Mouse (Mus musculus): ENCODE measurements around the gene Gm3839. TPM values are rescaled to one million over a fixed set of nuclear protein-coding genes. Genes with fewer than 3 reads are reported as not detected.
"Not testable (repeated sequence)": the region's sequence is repeated elsewhere in the genome, so short reads cannot be mapped to it uniquely, and the experiment has no call there.

The Gm3839 gene
- 1.4 and 1.9 TPM in 2 replicates for polyA plus RNA-seq (2015; fragmentation: Nextera tagmentation; extraction: Ambion mirVana)

DNA sequence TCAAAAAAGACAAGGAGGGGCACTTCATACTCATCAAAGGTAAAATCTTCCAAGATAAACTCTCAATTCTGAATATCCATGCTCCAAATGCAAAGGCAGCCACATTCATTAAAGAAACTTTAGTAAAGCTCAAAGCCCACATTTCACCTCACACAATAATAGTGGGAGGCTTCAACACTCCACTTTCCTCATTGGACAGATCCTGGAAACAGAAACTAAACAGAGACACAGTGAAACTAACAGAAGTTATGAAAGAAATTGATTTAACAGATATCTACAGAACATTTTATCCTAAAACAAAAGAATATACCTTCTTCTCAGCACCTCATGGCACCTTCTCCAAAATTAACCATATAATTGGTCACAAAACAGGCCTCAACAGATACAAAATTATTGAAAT, at the start of gene Gm3839:
Gm3839 (minus strand) TSS at position 101 of the 400 bp plus-strand sequence.
- not testable (repeated sequence) for ATAC-seq; H3K9me3 ChIP-seq; H3K9ac ChIP-seq; H3K4me1 ChIP-seq (replicated peaks); H3K27me3 ChIP-seq (replicated peaks); H3K27ac ChIP-seq; H3K36me3 ChIP-seq; H3K4me3 ChIP-seq (replicated peaks); H3K4me2 ChIP-seq (replicated peaks)

DNA sequence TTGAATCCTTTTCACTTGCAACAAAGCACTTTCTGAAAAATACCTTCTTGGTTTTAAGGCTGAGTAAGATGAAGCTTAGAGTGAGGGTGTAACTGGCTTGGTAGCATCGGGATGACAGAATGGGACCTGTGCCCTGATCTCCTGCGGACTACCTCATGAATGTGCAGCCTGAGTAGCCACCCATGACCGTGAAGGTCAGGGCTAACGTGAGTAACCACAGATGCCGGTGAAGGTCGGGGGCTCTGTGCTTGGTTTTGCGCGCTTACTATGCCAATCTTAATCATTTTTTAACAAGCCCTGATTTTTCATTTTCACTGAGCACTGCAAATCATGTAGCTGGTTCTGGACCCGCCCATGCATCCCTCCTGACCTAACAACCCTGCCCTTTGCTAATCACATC, 49.1 kb upstream of the Gm3839 start:
- Histone ChIP-seq H3K4me3 (replicated peaks) (no peak overlapping the region), H3K4me2 (replicated peaks) (no peak overlapping the region), H3K9ac (no peak overlapping the region), H3K4me1 (replicated peaks) (no peaks in the 10 kb centered on the region), H3K27ac (no peak overlapping the region), H3K36me3 (no peaks in the 10 kb centered on the region), H3K27me3 (replicated peaks) (no peaks in the 10 kb centered on the region), H3K9me3 (no peaks in the 10 kb centered on the region)
- 88% methylated on average over 9 of the region's 9 CpGs for WGBS
- no peak for ATAC-seq

DNA sequence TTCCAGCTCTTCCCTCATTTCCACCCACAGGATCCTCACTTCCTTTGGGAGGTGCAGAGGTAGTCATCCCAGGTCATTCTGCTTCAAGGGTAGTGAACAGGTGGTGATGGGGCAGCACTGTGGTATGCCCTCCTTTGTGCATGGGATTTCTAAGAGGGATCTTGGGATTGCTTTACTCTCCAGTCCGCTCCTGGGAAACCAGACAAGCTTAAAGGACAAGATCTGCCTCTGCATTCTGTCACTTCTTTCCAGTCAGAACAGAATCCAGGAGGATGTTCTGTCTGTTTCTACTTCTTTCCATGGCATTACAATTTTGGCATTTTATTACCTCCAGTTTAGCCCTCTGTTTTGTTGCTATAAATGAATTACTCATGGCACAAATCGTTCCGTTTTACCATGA, 21.3 kb upstream of the Gm3839 start:
- Histone ChIP-seq H3K4me2 (replicated peaks) (no peak overlapping the region), H3K9me3 (no peaks in the 10 kb centered on the region), H3K9ac (no peak overlapping the region), H3K27me3 (replicated peaks) (no peaks in the 10 kb centered on the region), H3K4me1 (replicated peaks) (no peaks in the 10 kb centered on the region), H3K36me3 (no peaks in the 10 kb centered on the region), H3K27ac (no peak overlapping the region), H3K4me3 (replicated peaks) (no peak overlapping the region)
- WGBS: 86% methylated on average over 3 of the region's 3 CpGs
- ATAC-seq: no peak

DNA sequence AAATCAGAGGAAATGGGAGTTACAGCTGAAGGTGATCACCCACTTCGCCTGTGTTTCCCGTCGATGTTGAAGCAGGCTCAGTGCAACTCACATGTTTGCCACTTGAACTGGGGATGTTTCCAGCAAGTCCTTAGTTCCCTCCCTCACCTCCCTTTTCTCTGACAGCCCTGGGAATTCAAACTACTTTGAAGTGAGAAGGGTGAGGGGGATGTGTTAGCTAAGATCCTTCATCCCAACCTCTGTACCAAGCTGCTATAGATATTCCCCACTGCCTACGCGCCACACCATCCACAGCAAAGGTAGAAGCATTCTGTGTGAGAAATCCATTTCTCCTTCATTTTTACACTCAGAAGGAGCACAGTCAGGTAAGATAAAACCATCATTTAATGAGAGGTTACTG, 18.7 kb upstream of the Gm3839 start:
- WGBS: 75% methylated on average over 5 of the region's 5 CpGs
- no peak overlapping the region for H3K4me2 ChIP-seq (replicated peaks)
- H3K4me3 ChIP-seq (replicated peaks): no peak overlapping the region
- H3K9me3 ChIP-seq: no peaks in the 10 kb centered on the region
- ATAC-seq: no peak
- H3K9ac ChIP-seq: no peak overlapping the region
- no peak overlapping the region for H3K27ac ChIP-seq
- no peaks in the 10 kb centered on the region for H3K27me3 ChIP-seq (replicated peaks)
- no peaks in the 10 kb centered on the region for H3K36me3 ChIP-seq
- no peaks in the 10 kb centered on the region for H3K4me1 ChIP-seq (replicated peaks)

DNA sequence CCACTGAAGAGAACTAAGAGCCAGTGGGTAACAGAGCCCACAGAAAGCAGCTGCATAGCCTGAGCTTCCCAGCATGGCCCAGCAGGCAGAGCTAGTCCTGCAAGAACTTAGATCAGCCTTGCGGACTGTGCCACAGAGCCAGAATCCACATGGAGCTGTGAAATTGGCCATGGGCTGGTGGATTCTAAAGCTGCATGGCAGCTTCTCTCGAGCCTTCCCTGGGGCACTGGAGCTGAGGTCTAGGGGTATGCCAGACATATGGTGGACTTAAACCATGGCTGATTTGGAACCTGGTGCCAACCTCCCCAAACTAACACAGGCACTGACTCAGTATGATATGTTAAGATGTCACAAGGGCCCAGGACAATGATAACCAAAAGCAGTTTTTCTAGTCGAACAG, 10.4 kb downstream of the Gm3839 start:
- H3K27ac ChIP-seq: no peak overlapping the region
- 83% methylated on average over 3 of the region's 3 CpGs for WGBS
- H3K4me2 ChIP-seq (replicated peaks): no peak overlapping the region
- no peaks in the 10 kb centered on the region for H3K36me3 ChIP-seq
- no peaks in the 10 kb centered on the region for H3K27me3 ChIP-seq (replicated peaks)
- no peak overlapping the region for H3K9ac ChIP-seq
- ATAC-seq: no peak
- no peaks in the 10 kb centered on the region for H3K4me1 ChIP-seq (replicated peaks)
- no peak overlapping the region for H3K4me3 ChIP-seq (replicated peaks)
- no peaks in the 10 kb centered on the region for H3K9me3 ChIP-seq

DNA sequence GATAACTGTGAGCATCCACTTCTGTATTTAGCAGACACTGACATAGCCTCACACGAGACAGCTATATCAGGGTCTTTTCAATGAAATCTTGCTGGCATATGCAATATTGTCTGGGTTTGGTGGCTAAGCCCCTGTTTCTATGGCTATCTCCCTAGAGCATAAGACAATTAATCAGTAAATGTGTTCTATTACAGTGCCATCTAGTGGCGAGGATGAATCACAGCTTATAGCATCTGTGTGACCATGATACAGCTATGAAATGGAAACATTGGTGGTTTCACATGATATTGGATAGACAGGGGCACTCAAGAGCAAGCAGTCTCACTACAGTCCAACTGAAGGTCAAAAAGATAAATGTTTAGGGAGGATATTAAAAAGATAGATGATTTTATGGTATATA, 26.5 kb downstream of the Gm3839 start:
- no peak for ATAC-seq
- H3K4me2 ChIP-seq (replicated peaks): no peak overlapping the region
- H3K27ac ChIP-seq: no peak overlapping the region
- no peaks in the 10 kb centered on the region for H3K27me3 ChIP-seq (replicated peaks)
- H3K4me1 ChIP-seq (replicated peaks): no peaks in the 10 kb centered on the region
- H3K9me3 ChIP-seq: no peaks in the 10 kb centered on the region
- WGBS: 47% methylated on average over 2 of the region's 2 CpGs
- no peaks in the 10 kb centered on the region for H3K36me3 ChIP-seq
- no peak overlapping the region for H3K4me3 ChIP-seq (replicated peaks)
- H3K9ac ChIP-seq: no peak overlapping the region

DNA sequence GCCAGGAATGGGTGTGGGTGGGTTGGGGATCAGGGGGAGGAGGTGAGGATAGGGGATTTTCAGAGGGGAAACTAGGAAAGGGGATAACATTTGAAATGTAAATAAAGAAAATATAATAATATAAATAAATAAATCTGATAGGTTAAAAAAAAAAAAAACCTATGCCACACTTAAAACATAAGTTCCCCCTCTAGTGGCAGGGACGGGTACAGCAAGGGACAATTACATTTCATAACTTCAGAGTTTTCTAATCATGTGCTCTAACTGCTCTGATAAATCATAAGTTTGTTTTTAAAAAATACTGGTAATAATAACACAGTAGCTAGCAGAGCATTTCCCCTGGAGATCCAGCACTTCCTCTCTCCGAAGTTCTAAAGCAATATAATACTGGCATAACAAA, 49.4 kb downstream of the Gm3839 start:
- no peaks in the 10 kb centered on the region for H3K9me3 ChIP-seq
- H3K4me2 ChIP-seq (replicated peaks): no peak overlapping the region
- no peak overlapping the region for H3K9ac ChIP-seq
- no peak for ATAC-seq
- no peaks in the 10 kb centered on the region for H3K36me3 ChIP-seq
- no peak overlapping the region for H3K4me3 ChIP-seq (replicated peaks)
- H3K27me3 ChIP-seq (replicated peaks): no peaks in the 10 kb centered on the region
- WGBS: 33% methylated on average over 2 of the region's 2 CpGs
- H3K27ac ChIP-seq: no peak overlapping the region
- H3K4me1 ChIP-seq (replicated peaks): no peaks in the 10 kb centered on the region

DNA sequence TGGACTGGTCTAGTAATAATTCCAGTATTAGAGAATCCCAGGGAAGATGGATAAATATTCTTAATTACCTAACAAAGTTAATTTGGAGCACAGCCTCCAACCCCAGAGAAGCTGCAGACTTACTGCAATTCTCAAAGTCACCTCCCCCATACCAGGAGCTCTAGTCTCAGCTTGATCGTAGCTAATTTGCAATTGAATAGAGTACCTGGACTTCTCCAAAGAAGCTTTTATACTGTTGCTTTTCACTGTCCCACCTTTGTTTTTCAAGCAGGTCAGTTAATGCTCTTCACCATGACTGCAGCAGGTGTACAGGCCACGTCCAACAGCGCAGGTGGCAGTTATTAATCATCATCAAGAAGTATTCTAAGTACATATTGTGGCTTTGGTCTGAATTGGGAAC, 68.6 kb downstream of the Gm3839 start:
- WGBS: 88% methylated on average over 3 of the region's 3 CpGs
- not testable (repeated sequence) for H3K4me1 ChIP-seq (replicated peaks); H3K9ac ChIP-seq; H3K9me3 ChIP-seq; ATAC-seq; H3K4me3 ChIP-seq (replicated peaks); H3K27ac ChIP-seq; H3K4me2 ChIP-seq (replicated peaks); H3K27me3 ChIP-seq (replicated peaks); H3K36me3 ChIP-seq

DNA sequence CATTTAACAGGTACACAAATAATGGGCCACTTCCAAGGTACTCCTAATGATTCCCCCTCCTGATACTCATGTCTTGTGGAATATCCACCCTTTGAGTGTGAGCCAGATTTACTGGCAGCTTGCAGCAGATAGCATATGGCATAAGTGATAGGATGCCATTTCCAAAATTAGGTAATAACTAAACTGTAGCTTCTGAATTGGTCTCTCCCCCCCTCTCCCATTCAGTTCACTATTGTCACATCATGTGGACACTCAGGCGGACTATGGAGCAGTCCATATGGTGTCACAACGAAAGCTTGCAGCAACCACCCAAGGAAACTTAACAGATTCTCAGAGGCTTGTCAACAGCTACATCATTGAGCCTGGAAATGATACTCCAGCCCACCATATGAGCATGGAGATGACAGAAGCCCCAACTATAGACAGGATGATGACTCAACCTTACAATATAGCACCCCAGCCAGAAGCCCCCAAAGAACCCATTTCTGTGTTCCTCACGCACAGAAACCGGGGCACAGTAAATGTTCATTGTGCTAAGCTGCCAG, 99.3 kb downstream of the Gm3839 start:
- Histone ChIP-seq H3K36me3 (no peaks in the 10 kb centered on the region), H3K27me3 (replicated peaks) (no peaks in the 10 kb centered on the region), H3K4me3 (replicated peaks) (no peak overlapping the region), H3K27ac (no peak overlapping the region), H3K4me1 (replicated peaks) (no peaks in the 10 kb centered on the region), H3K9ac (no peak overlapping the region), H3K4me2 (replicated peaks) (no peak overlapping the region), H3K9me3 (no peaks in the 10 kb centered on the region)
- WGBS: 93% methylated on average over 4 of the region's 4 CpGs
- no peak for ATAC-seq

DNA sequence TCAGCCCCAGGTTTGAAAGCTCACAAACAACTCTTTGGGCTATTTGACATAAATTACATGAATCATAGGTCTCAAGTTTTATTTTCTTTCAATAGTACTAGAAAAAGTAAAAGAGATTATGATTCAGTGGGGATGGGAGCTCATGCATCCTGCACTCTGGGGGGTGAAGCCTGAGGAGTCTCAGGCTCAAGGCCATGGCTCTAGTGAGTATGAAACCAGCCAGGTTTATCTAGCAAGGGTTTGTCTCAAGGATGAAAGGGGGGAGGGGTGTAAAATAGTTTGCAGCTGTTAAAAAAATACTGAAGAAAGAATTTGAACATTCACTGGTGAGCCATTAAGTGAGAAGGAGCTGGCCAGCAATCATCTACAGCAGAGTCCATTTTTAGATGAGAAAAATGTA, 108.5 kb downstream of the Gm3839 start:
- Histone ChIP-seq H3K4me1 (replicated peaks) (no peaks in the 10 kb centered on the region), H3K4me3 (replicated peaks) (no peak overlapping the region), H3K9ac (no peak overlapping the region), H3K27me3 (replicated peaks) (no peaks in the 10 kb centered on the region), H3K36me3 (no peaks in the 10 kb centered on the region), H3K4me2 (replicated peaks) (no peak overlapping the region), H3K9me3 (no peaks in the 10 kb centered on the region), H3K27ac (no peak overlapping the region)
- ATAC-seq: no peak

DNA sequence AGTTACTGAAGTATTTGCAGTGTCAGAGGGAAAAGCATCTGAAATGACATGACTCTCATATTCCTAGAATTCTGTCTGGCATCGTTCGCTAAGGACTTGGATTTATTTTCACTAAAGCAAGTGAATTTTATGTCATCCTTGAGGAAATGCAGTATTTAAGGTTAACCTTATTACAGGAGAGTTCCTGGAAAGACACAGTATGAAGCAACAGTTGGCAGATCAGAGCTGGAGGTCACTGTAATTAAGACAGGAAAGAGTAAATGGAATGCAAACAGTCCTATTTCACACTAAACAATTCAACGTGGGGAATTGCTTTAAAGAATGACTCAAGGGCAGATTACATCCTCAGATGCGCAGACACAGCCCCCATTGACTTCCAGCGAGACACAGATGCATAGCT, 112.0 kb downstream of the Gm3839 start:
- Histone ChIP-seq H3K4me3 (replicated peaks) (no peak overlapping the region), H3K9me3 (no peaks in the 10 kb centered on the region), H3K36me3 (no peaks in the 10 kb centered on the region), H3K4me1 (replicated peaks) (no peaks in the 10 kb centered on the region), H3K27me3 (replicated peaks) (no peaks in the 10 kb centered on the region), H3K9ac (no peak overlapping the region), H3K4me2 (replicated peaks) (no peak overlapping the region), H3K27ac (no peak overlapping the region)
- no peak for ATAC-seq
- 41% methylated on average over 5 of the region's 5 CpGs for WGBS

DNA sequence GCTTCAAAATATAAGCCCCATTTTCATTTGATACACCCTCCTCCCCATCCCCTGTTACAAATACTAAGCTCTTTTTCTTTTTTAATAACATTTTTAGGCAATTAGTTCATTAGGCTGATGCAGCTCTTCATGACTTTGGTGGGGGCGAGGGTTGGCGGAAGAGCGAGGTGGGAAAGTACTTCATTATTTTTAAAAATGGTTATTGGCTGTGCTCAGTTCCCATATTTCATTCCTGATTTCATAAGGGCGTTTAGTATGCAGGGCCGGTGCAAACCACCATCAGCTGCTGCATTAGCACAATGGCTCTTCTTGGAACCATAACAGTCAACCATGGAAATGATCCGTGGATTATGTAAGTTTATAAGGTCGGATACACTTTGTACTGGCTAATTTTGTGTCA, 124.4 kb downstream of the Gm3839 start:
- Histone ChIP-seq H3K36me3 (no peaks in the 10 kb centered on the region), H3K4me3 (replicated peaks) (no peak overlapping the region), H3K9ac (no peak overlapping the region), H3K4me2 (replicated peaks) (no peak overlapping the region), H3K27me3 (replicated peaks) (no peaks in the 10 kb centered on the region), H3K4me1 (replicated peaks) (no peaks in the 10 kb centered on the region), H3K9me3 (no peaks in the 10 kb centered on the region), H3K27ac (no peak overlapping the region)
- 92% methylated on average over 7 of the region's 7 CpGs for WGBS
- ATAC-seq: no peak

Measured in intestine, embryonic 15.5 days (tissue).